Mouse (Mus musculus) MEL (cell line): ENCODE results near the gene Wdr34. TPM values are rescaled to one million over a fixed set of nuclear protein-coding genes. Genes with fewer than 3 reads are reported as not detected.

ENCODE experiments used
- DNase-seq: peaks from one replicate; pipeline ENCODE4 v3.0.0; 2011; ENCODE audit warnings: low read depth, low spot score
- H3K27ac ChIP-seq: 2 replicates; pipeline ENCODE4 v1.5.1; 2012; ENCODE audit warnings: low read depth, mild to moderate bottlenecking, control low read depth, low read length, moderate library complexity; ENCODE audit not compliant: control insufficient read depth
- H3K27me3 ChIP-seq, 2 experiments: fragments of 150-350 bp in 1 of 2; sonication (generic) in 1 of 2; 2 replicates each; pipeline ENCODE4 v1.6.1; 2012; ENCODE audit warnings: low read length in 2 of 2, mild to moderate bottlenecking in 2 of 2, improper control_type of control experiment in 1 of 2, moderate library complexity in 1 of 2; ENCODE audit not compliant: insufficient read depth in 2 of 2, control insufficient read depth in 1 of 2
- H3K36me3 ChIP-seq, 2 experiments: 2 replicates each; pipeline ENCODE4 v1.6.1; 2012 to 2014; ENCODE audit warnings: low read length in 2 of 2, improper control_type of control experiment in 1 of 2, inconsistent platforms in 1 of 2, mild to moderate bottlenecking in 1 of 2; ENCODE audit not compliant: insufficient read depth in 2 of 2, control insufficient read depth in 1 of 2
- H3K4me1 ChIP-seq, 2 experiments: fragments of 150-350 bp in 1 of 2; sonication (generic) in 1 of 2; 2 replicates each; pipeline ENCODE4 v1.6.1; 2012; ENCODE audit warnings: low read length in 2 of 2, improper control_type of control experiment in 1 of 2, mild to moderate bottlenecking in 1 of 2; ENCODE audit not compliant: insufficient read depth in 2 of 2, control insufficient read depth in 1 of 2
- H3K4me3 ChIP-seq, 2 experiments: fragments of 150-350 bp in 1 of 2; sonication (generic) in 1 of 2; 2 replicates each; pipeline ENCODE4 v1.5.1; 2012; ENCODE audit warnings: low read depth in 2 of 2, low read length in 2 of 2, mild to moderate bottlenecking in 2 of 2, moderate library complexity in 2 of 2, control low read depth in 1 of 2, improper control_type of control experiment in 1 of 2; ENCODE audit not compliant: control insufficient read depth in 1 of 2, insufficient read depth in 1 of 2
- H3K79me2 ChIP-seq: 2 replicates; pipeline ENCODE4 v1.6.1; 2012; ENCODE audit warnings: mild to moderate bottlenecking, low read length, moderate library complexity; ENCODE audit not compliant: control insufficient read depth, poor library complexity, insufficient read depth
- H3K9ac ChIP-seq: 2 replicates; pipeline ENCODE4 v1.6.1; 2012; ENCODE audit warnings: low read depth, mild to moderate bottlenecking, control low read depth, low read length, moderate library complexity; ENCODE audit not compliant: control insufficient read depth, poor library complexity, severe bottlenecking
- H3K9me3 ChIP-seq: fragments of 150-350 bp; sonication (generic); replicated peaks from 2 replicates; pipeline ENCODE4 v1.6.1; 2012; ENCODE audit warnings: mild to moderate bottlenecking, low read length, improper control_type of control experiment, moderate library complexity; ENCODE audit not compliant: insufficient read depth
- BHLHE40 ChIP-seq: IDR thresholded peaks from 2 replicates; pipeline ENCODE4 v1.6.1; 2012; ENCODE audit warnings: low read depth, mild to moderate bottlenecking, inconsistent platforms, low read length, improper control_type of control experiment, borderline replicate concordance
- CHD1 ChIP-seq: IDR thresholded peaks from 2 replicates; pipeline ENCODE4 v1.6.1; 2012; ENCODE audit warnings: low read depth, mild to moderate bottlenecking, inconsistent platforms, low read length, improper control_type of control experiment
- CHD2 ChIP-seq: IDR thresholded peaks from 2 replicates; pipeline ENCODE4 v1.6.1; 2011; ENCODE audit warnings: low read length, improper control_type of control experiment
- CTCF ChIP-seq, 3 experiments: IDR thresholded peaks in 2 of 3; conservative IDR thresholded peaks in 1 of 3; 2 replicates each; pipeline ENCODE4 v1.5.1; 2011 to 2012; ENCODE audit warnings: low read length in 3 of 3, low read depth in 2 of 3, mild to moderate bottlenecking in 2 of 3, improper control_type of control experiment in 1 of 3, inconsistent platforms in 1 of 3, mixed read lengths in 1 of 3, moderate library complexity in 1 of 3; ENCODE audit not compliant: control insufficient read depth in 1 of 3, insufficient read depth in 1 of 3, poor library complexity in 1 of 3, severe bottlenecking in 1 of 3
- E2F4 ChIP-seq: IDR thresholded peaks from 2 replicates; pipeline ENCODE4 v1.6.1; 2011; ENCODE audit warnings: low read depth, low read length, improper control_type of control experiment, borderline replicate concordance
- ELF1 ChIP-seq: IDR thresholded peaks from 2 replicates; pipeline ENCODE4 v1.6.1; 2014; ENCODE audit warnings: low read depth, mild to moderate bottlenecking, inconsistent platforms, low read length, improper control_type of control experiment, moderate library complexity
- EP300 ChIP-seq, 2 experiments: IDR thresholded peaks; 2 replicates each; pipeline ENCODE4 v1.6.1; 2011; ENCODE audit warnings: improper control_type of control experiment in 2 of 2, low read length in 2 of 2, low read depth in 1 of 2, mild to moderate bottlenecking in 1 of 2
- ETS1 ChIP-seq: IDR thresholded peaks from 2 replicates; pipeline ENCODE4 v1.6.1; 2012; ENCODE audit warnings: low read depth, mild to moderate bottlenecking, inconsistent platforms, low read length, improper control_type of control experiment, moderate library complexity
- GATA1 ChIP-seq: IDR thresholded peaks from 2 replicates; pipeline ENCODE4 v1.6.1; 2011; ENCODE audit warnings: low read depth, low read length, improper control_type of control experiment
- JUND ChIP-seq: IDR thresholded peaks from 2 replicates; pipeline ENCODE4 v1.6.1; 2011; ENCODE audit warnings: low read depth, mild to moderate bottlenecking, improper control_type of control experiment, low read length
- KAT2A ChIP-seq: conservative IDR thresholded peaks from 2 replicates; pipeline ENCODE4 v1.6.1; 2012; ENCODE audit warnings: low read depth, low read length, improper control_type of control experiment, inconsistent platforms
- MAX ChIP-seq: IDR thresholded peaks from 2 replicates; pipeline ENCODE4 v1.6.1; 2011; ENCODE audit warnings: low read length, improper control_type of control experiment
- MEF2A ChIP-seq: IDR thresholded peaks from 2 replicates; pipeline ENCODE4 v1.6.1; 2014; ENCODE audit warnings: low read depth, mild to moderate bottlenecking, inconsistent platforms, low read length, improper control_type of control experiment; ENCODE audit not compliant: poor library complexity, insufficient replicate concordance, severe bottlenecking; ENCODE audit errors: extremely low read depth
- MXI1 ChIP-seq: IDR thresholded peaks from 2 replicates; pipeline ENCODE4 v1.6.1; 2011; ENCODE audit warnings: mild to moderate bottlenecking, low read depth, low read length, improper control_type of control experiment
- NRF1 ChIP-seq: IDR thresholded peaks from 2 replicates; pipeline ENCODE4 v1.6.1; 2014; ENCODE audit warnings: low read depth, mild to moderate bottlenecking, inconsistent platforms, low read length, improper control_type of control experiment, moderate library complexity; ENCODE audit not compliant: poor library complexity, insufficient read depth, severe bottlenecking
- POLR2A ChIP-seq, 2 experiments: IDR thresholded peaks; 2 replicates each; pipeline ENCODE4 v1.6.1; 2011 to 2012; ENCODE audit warnings: low read length in 2 of 2, mild to moderate bottlenecking in 2 of 2, control low read depth in 1 of 2, improper control_type of control experiment in 1 of 2, low read depth in 1 of 2, moderate library complexity in 1 of 2; ENCODE audit not compliant: control insufficient read depth in 1 of 2, insufficient read depth in 1 of 2, poor library complexity in 1 of 2
- POLR2AphosphoS2 ChIP-seq: IDR thresholded peaks from 2 replicates; pipeline ENCODE4 v1.6.1; 2011; ENCODE audit warnings: low read length, improper control_type of control experiment
- RAD21 ChIP-seq: IDR thresholded peaks from 2 replicates; pipeline ENCODE4 v1.6.1; 2011; ENCODE audit warnings: mild to moderate bottlenecking, low read depth, low read length, improper control_type of control experiment
- SMC3 ChIP-seq: IDR thresholded peaks from 2 replicates; pipeline ENCODE4 v1.6.1; 2011; ENCODE audit warnings: low read depth, low read length, improper control_type of control experiment
- TBP ChIP-seq: IDR thresholded peaks from 2 replicates; pipeline ENCODE4 v1.8.0; 2011; ENCODE audit warnings: low read depth, low read length, improper control_type of control experiment
- TCF12 ChIP-seq: IDR thresholded peaks from 2 replicates; pipeline ENCODE4 v1.6.1; 2014; ENCODE audit warnings: low read depth, mild to moderate bottlenecking, inconsistent platforms, low read length, improper control_type of control experiment, moderate library complexity
- USF1 ChIP-seq: IDR thresholded peaks from 2 replicates; pipeline ENCODE4 v1.6.1; 2014; ENCODE audit warnings: low read depth, mild to moderate bottlenecking, inconsistent platforms, low read length, improper control_type of control experiment, moderate library complexity
- USF2 ChIP-seq, 2 experiments: IDR thresholded peaks; 2 replicates each; pipeline ENCODE4 v1.6.1; 2011 to 2012; ENCODE audit warnings: improper control_type of control experiment in 2 of 2, low read length in 2 of 2, borderline replicate concordance in 1 of 2, inconsistent platforms in 1 of 2, low read depth in 1 of 2, mild to moderate bottlenecking in 1 of 2; ENCODE audit not compliant: insufficient read depth in 1 of 2
- ZKSCAN1 ChIP-seq: IDR thresholded peaks from 2 replicates; pipeline ENCODE4 v1.6.1; 2012; ENCODE audit warnings: low read depth, mild to moderate bottlenecking, inconsistent platforms, low read length, improper control_type of control experiment, moderate library complexity
- ZNF384 ChIP-seq: IDR thresholded peaks from 2 replicates; pipeline ENCODE4 v1.6.1; 2012; ENCODE audit warnings: low read depth, mild to moderate bottlenecking, inconsistent platforms, low read length, improper control_type of control experiment
- polyA plus RNA-seq, 2 experiments: library from polyadenylated mRNA; stranded (reverse) in 1 of 2; unstranded in 1 of 2; fragments of >175 nt in 1 of 2; fragments of >200 nt in 1 of 2; gene quantifications; 2 replicates each; pipeline versions ENCODE4 v1.2.1 to v1.2.4; 2012; ENCODE audit warnings: low replicate concordance in 2 of 2, low read depth in 1 of 2; ENCODE audit not compliant: insufficient read length in 2 of 2, insufficient read depth in 1 of 2, missing spikeins in 1 of 2
- total RNA-seq: library from RNA; depleted of rRNA; stranded (reverse); fragments of 300-350 nt; gene quantifications from 2 replicates; pipeline ENCODE4 v1.2.3, GENCODE M21; 2012

Wdr34 gene
- total and polyA plus RNA-seq, 3 experiments = 49.3 to 78.3 TPM; not detected in 1

DNA sequence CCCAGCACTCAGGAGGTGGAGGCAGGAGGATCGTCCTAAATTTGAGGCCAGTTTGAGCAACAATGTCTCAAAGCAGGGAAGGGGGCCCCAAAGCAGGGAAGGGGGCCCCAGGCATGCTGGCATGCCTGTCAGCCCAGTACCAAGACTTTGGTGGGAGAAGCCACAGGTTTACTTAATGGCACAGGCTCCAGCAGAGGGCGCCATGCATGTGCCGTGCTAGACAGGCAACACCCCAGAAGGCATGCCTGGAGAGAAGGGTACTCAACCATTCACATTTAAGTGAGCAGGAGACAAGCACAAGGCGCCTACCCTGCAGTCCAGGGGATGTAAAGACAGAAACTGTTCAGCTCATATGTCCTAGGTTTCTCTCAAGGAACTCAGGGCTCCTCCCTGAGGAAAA is 6.2 kb downstream of the Wdr34 start (continued):
- TF ChIP-seq ZKSCAN1 (no peak), CHD2 (no peak), POLR2AphosphoS2 (no peak), E2F4 (no peak), MAX (0 out of 2 replicates have a peak, but pooled peaks have one; percentile 14), CHD1 (no peak), TCF12 (no peak), TBP (no peak), BHLHE40 (no peak), MEF2A (no peak), RAD21 (peak; percentile 55), MXI1 (peak; percentile 61), KAT2A (no peak)

- H3K4me3 ChIP-seq = no peak overlapping the region
- no peak for DNase-seq
- no peak for TF ChIP-seq SMC3
- TF ChIP-seq NRF1 = no peak
- TF ChIP-seq RAD21 = no peak
- no peak for TF ChIP-seq GATA1
- no peak for TF ChIP-seq ZNF384
- no peak for TF ChIP-seq CTCF (IDR thresholded peaks at IDR 0.05 in 2 of 3, conservative IDR thresholded peaks at IDR 0.05 in 1 of 3; ENCODE audit: control insufficient read depth in 1 of 3, insufficient read depth in 1 of 3, low read depth in 2 of 3, low read length in 3 of 3, poor library complexity in 1 of 3, severe bottlenecking in 1 of 3)
- TF ChIP-seq EP300 (IDR thresholded peaks at IDR 0.05; ENCODE audit: low read depth in 1 of 2, low read length in 2 of 2) = no peak
- TF ChIP-seq USF2 (IDR thresholded peaks at IDR 0.05; ENCODE audit: borderline replicate concordance in 1 of 2, insufficient read depth in 1 of 2, low read depth in 1 of 2, low read length in 2 of 2) = no peak
- TF ChIP-seq USF1 = no peak
- TF ChIP-seq POLR2AphosphoS2 = no peak
- no peak for TF ChIP-seq ELF1
- TF ChIP-seq KAT2A = no peak
- no peak for TF ChIP-seq MEF2A
- no peak for TF ChIP-seq JUND
- no peak for TF ChIP-seq POLR2A (IDR thresholded peaks at IDR 0.05; ENCODE audit: control insufficient read depth in 1 of 2, insufficient read depth in 1 of 2, low read depth in 1 of 2, low read length in 2 of 2, poor library complexity in 1 of 2)
- no peak for TF ChIP-seq ZKSCAN1
- no peak for TF ChIP-seq E2F4
- no peak for TF ChIP-seq ETS1
- TF ChIP-seq, all 39 proteins: peak for 0
Measured at GRCm38 (mm10) chr2:30039687-30040086, 9.0 kb downstream of the Wdr34 start.

More at GRCm38 (mm10) chr2:30039687-30040086, 9.0 kb downstream of the Wdr34 start:
- no peak overlapping the region for H3K27ac ChIP-seq
- H3K27me3 ChIP-seq = no peaks in the 10 kb centered on the region
- peaks cover 2% of the 10 kb centered on the region; the same call in 1 of the 2 replicates for H3K79me2 ChIP-seq
- no peaks in the 10 kb centered on the region; a peak in 2 of 4 replicates for H3K36me3 ChIP-seq
- no peak overlapping the region for H3K9ac ChIP-seq
- H3K4me1 ChIP-seq = no peaks in the 10 kb centered on the region
- no peaks in the 10 kb centered on the region for H3K9me3 ChIP-seq
